Mouse (Mus musculus): ENCODE results near the gene Sergef. TPM values are rescaled to one million over a fixed set of nuclear protein-coding genes. Genes with fewer than 3 reads are reported as not detected.

Sergef gene
- polyA plus RNA-seq, 1 experiment from 2014 or later: 10.7 TPM

DNA sequence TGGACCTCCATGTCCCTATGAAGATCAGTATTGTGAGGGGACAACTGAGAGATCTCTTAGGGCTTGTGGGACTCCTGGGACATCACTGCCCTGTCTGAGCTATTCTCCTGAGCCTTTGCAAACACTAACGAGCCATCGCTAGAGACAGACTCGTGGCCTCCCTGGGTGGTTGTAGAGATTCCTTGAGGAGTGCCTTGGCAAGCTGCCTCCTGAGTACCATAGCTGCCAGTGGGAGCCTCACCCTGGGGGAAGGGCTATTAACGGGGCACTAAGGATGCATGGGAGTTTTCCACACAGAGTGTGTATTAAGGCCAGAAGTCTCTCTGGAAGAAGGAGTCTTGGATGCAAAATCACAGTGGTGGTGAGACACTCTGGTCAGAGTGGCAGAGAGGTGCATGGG is 214.6 kb downstream of the Sergef start:
- Histone ChIP-seq H3K9ac (ENCODE audit: low read length) (no peak overlapping the region), H3K4me2 (ENCODE audit: low read length) (no peak overlapping the region), H3K27ac (replicated peaks in 1 of 2; ENCODE audit: control insufficient read depth in 1 of 2, insufficient read depth in 1 of 2, low read depth in 2 of 2, low read length in 2 of 2) (no peak overlapping the region), H3K27me3 (ENCODE audit: control insufficient read depth, insufficient read depth, low read length) (0 out of 2 replicates have a peak, but pooled peaks cover 4% of the 10 kb centered on the region), H3K36me3 (ENCODE audit: control insufficient read depth, insufficient read depth, low read length) (no peaks in the 10 kb centered on the region), H3K9me3 (ENCODE audit: control insufficient read depth, low read length) (no peaks in the 10 kb centered on the region), H3K4me1 (ENCODE audit: control insufficient read depth in 2 of 2, insufficient read depth in 2 of 2, low read length in 2 of 2) (no peaks in the 10 kb centered on the region), H3K4me3 (ENCODE audit: control insufficient read depth in 1 of 2, insufficient read depth in 1 of 2, low read depth in 1 of 2, low read length in 2 of 2) (no peak overlapping the region)
- no peak for ATAC-seq (ENCODE audit: insufficient number of reproducible peaks, insufficient read depth, low FRiP score, low read depth)
- 66% methylated on average over 4 of the region's 4 CpGs for WGBS

DNA sequence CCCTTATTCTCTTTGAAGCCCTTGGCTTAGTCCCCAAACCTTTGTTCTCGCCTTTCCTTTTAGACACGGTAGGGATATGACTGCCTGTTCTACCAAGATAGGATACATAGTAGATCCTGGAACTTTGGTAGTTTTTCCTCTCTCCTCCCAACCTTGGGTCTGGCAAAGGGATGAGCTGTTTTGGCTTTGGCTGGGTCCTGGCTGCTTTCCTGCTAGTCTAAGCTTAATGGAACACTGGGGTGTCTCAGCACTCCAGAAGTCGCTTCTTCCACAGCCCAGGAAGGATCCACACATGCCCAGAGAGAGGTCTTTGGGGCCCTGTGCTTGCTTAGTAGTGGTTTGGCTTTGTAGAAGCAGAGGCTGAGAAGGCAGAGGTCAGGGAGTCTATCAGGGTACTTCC is 215.7 kb downstream of the Sergef start:
- Histone ChIP-seq H3K4me2 (ENCODE audit: low read length) (no peak overlapping the region), H3K4me3 (ENCODE audit: control insufficient read depth in 1 of 2, insufficient read depth in 1 of 2, low read depth in 1 of 2, low read length in 2 of 2) (no peak overlapping the region), H3K4me1 (ENCODE audit: control insufficient read depth in 2 of 2, insufficient read depth in 2 of 2, low read length in 2 of 2) (no peaks in the 10 kb centered on the region), H3K27me3 (ENCODE audit: control insufficient read depth, insufficient read depth, low read length) (0 out of 2 replicates have a peak, but pooled peaks cover 4% of the 10 kb centered on the region), H3K9me3 (ENCODE audit: control insufficient read depth, low read length) (no peaks in the 10 kb centered on the region), H3K27ac (replicated peaks in 1 of 2; ENCODE audit: control insufficient read depth in 1 of 2, insufficient read depth in 1 of 2, low read depth in 2 of 2, low read length in 2 of 2) (no peak overlapping the region), H3K36me3 (ENCODE audit: control insufficient read depth, insufficient read depth, low read length) (no peaks in the 10 kb centered on the region), H3K9ac (ENCODE audit: low read length) (no peak overlapping the region)
- no peak for ATAC-seq (ENCODE audit: insufficient number of reproducible peaks, insufficient read depth, low FRiP score, low read depth)
- WGBS: 46% methylated on average over 3 of the region's 3 CpGs

DNA sequence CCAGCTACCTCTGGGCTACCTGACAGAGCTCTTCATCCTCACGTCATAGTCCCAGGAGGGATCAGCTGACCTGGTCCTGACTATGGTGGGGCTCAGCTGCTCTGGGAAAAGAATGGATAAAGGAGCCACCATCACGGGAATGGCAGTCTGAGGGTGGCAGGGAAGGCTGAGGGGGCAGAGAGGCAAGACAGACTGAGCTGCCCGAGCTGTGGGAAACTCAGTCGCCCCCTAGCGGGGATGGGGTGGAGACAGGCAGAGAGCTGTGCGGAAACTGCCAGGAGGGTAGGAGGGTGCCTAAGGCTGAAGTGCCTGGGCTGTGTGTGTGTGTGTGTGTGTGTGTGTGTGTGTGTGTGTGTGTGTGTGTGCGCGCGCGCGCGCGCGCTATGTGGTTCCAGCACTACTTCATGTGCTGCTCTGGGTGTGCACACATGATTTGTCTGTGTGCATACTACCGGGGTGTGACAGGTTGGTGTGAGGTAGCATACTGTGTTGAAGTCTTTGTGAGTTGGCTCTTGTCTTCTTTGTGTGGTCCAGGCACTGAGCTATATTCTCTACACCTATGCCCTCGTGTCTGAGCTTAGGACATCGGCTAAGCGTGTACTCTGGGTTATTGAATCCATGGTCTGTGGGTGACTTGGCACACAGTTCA is 216.7 kb downstream of the Sergef start:
- ATAC-seq (ENCODE audit: insufficient number of reproducible peaks, insufficient read depth, low FRiP score, low read depth): no peak
- 0 out of 2 replicates have a peak, but pooled peaks cover 4% of the 10 kb centered on the region for H3K27me3 ChIP-seq (ENCODE audit: control insufficient read depth, insufficient read depth, low read length)
- WGBS: 54% methylated on average over 18 of the region's 18 CpGs
- H3K36me3 ChIP-seq (ENCODE audit: control insufficient read depth, insufficient read depth, low read length): no peaks in the 10 kb centered on the region
- no peak overlapping the region for H3K9ac ChIP-seq (ENCODE audit: low read length)
- no peak overlapping the region for H3K27ac ChIP-seq (replicated peaks in 1 of 2; ENCODE audit: control insufficient read depth in 1 of 2, insufficient read depth in 1 of 2, low read depth in 2 of 2, low read length in 2 of 2)
- H3K4me3 ChIP-seq (ENCODE audit: control insufficient read depth in 1 of 2, insufficient read depth in 1 of 2, low read depth in 1 of 2, low read length in 2 of 2): no peak overlapping the region
- no peaks in the 10 kb centered on the region for H3K9me3 ChIP-seq (ENCODE audit: control insufficient read depth, low read length)
- no peaks in the 10 kb centered on the region for H3K4me1 ChIP-seq (ENCODE audit: control insufficient read depth in 2 of 2, insufficient read depth in 2 of 2, low read length in 2 of 2)
- H3K4me2 ChIP-seq (ENCODE audit: low read length): no peak overlapping the region

DNA sequence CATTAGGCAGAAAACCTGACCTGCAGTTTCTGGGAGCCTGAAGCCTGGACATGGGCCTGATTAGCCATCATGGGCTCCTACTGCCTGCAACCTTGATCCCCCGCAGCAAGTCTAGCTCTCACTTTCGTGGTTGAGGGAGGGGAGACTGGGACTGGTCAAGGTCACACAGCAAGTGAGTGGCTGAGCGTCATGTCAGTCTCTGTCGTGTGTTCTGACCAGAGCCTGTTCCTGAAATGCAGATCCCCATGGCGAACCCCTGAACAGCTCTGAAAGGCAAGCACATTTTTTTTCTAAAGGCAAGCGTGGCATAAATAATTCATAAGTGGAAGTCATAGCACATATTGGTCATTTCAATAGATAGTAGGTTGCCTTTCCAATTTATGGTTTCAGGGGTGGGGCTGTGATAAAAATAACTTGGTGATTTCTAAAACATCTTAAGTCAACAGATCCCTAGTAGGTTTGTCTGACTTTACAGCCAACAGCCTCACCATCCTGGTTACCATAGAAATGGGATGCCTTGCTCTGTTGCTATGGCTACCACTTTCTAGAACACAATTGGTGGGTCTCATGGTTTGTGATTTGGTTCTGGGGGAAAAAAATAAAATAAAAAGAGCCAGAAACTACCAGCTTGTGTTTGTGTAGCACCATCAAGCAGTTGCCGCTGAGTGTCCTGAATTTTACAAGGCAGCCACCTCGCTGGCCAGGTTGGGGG is 217.4 kb downstream of the Sergef start:
- no peak overlapping the region for H3K9ac ChIP-seq (ENCODE audit: low read length)
- no peaks in the 10 kb centered on the region for H3K4me1 ChIP-seq (ENCODE audit: control insufficient read depth in 2 of 2, insufficient read depth in 2 of 2, low read length in 2 of 2)
- H3K4me2 ChIP-seq (ENCODE audit: low read length): no peak overlapping the region
- no peaks in the 10 kb centered on the region for H3K36me3 ChIP-seq (ENCODE audit: control insufficient read depth, insufficient read depth, low read length)
- H3K9me3 ChIP-seq (ENCODE audit: control insufficient read depth, low read length): no peaks in the 10 kb centered on the region
- H3K4me3 ChIP-seq (ENCODE audit: control insufficient read depth in 1 of 2, insufficient read depth in 1 of 2, low read depth in 1 of 2, low read length in 2 of 2): no peak overlapping the region
- no peak for ATAC-seq (ENCODE audit: insufficient number of reproducible peaks, insufficient read depth, low FRiP score, low read depth)
- H3K27me3 ChIP-seq (ENCODE audit: control insufficient read depth, insufficient read depth, low read length): 0 out of 2 replicates have a peak, but pooled peaks cover 4% of the 10 kb centered on the region
- H3K27ac ChIP-seq (replicated peaks in 1 of 2; ENCODE audit: control insufficient read depth in 1 of 2, insufficient read depth in 1 of 2, low read depth in 2 of 2, low read length in 2 of 2): no peak overlapping the region
- WGBS: 70% methylated on average over 8 of the region's 8 CpGs

DNA sequence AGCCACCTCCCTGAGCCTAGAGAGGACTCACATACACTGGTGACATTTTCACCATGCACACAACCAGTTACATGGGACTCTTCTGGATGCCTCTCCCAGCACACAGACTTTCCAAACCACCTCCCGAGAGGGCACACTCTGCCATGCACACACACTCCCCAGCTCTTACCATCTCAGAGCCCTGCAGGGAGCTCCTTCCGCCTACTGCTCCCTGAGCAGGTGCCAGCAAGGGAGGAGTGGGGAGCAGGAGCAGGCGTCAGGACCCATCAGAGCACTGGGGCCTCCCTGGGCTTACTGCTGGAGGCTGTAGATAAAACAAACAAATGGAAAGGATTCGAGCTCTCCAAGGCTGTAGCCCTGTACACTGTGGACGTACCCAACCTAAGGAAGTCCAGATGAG is 218.1 kb downstream of the Sergef start:
- H3K4me2 ChIP-seq (ENCODE audit: low read length): no peak overlapping the region
- H3K4me1 ChIP-seq (ENCODE audit: control insufficient read depth in 2 of 2, insufficient read depth in 2 of 2, low read length in 2 of 2): no peaks in the 10 kb centered on the region
- no peak for ATAC-seq (ENCODE audit: insufficient number of reproducible peaks, insufficient read depth, low FRiP score, low read depth)
- 46% methylated on average over 5 of the region's 5 CpGs for WGBS
- H3K4me3 ChIP-seq (ENCODE audit: control insufficient read depth in 1 of 2, insufficient read depth in 1 of 2, low read depth in 1 of 2, low read length in 2 of 2): no peak overlapping the region
- H3K9ac ChIP-seq (ENCODE audit: low read length): no peak overlapping the region
- H3K27ac ChIP-seq (replicated peaks in 1 of 2; ENCODE audit: control insufficient read depth in 1 of 2, insufficient read depth in 1 of 2, low read depth in 2 of 2, low read length in 2 of 2): no peak overlapping the region
- no peaks in the 10 kb centered on the region for H3K36me3 ChIP-seq (ENCODE audit: control insufficient read depth, insufficient read depth, low read length)
- 0 out of 2 replicates have a peak, but pooled peaks cover 4% of the 10 kb centered on the region for H3K27me3 ChIP-seq (ENCODE audit: control insufficient read depth, insufficient read depth, low read length)
- H3K9me3 ChIP-seq (ENCODE audit: control insufficient read depth, low read length): no peaks in the 10 kb centered on the region

DNA sequence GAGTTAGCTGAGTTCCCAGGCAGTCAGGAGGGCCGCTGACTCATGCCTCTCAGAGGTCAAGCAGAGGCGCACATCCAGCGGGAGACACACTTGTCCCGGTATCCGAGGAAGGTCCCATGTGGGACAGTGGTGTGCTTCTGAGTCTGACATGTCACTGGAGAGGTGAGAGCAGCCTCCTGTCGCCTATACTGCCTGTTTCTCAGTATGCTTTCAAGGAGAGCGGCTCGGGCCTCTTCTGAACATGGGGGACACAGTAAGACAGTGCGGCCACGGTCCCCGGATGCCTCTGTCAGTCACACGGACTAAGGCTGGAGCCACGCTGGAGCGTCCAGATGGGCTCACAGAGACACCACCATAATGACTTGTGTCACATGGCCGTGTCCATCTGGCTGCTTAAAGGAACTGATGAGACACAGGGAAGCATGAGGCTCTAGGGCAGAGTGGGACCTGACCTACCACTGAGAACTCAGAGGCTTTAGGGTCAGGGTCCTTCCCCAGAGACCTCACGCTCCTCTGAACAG is 221.4 kb downstream of the Sergef start:
- H3K27ac ChIP-seq (replicated peaks in 1 of 2; ENCODE audit: control insufficient read depth in 1 of 2, insufficient read depth in 1 of 2, low read depth in 2 of 2, low read length in 2 of 2): no peak overlapping the region
- H3K4me1 ChIP-seq (ENCODE audit: control insufficient read depth in 2 of 2, insufficient read depth in 2 of 2, low read length in 2 of 2): no peaks in the 10 kb centered on the region
- H3K4me3 ChIP-seq (ENCODE audit: control insufficient read depth in 1 of 2, insufficient read depth in 1 of 2, low read depth in 1 of 2, low read length in 2 of 2): no peak overlapping the region
- 55% methylated on average over 16 of the region's 16 CpGs for WGBS
- H3K27me3 ChIP-seq (ENCODE audit: control insufficient read depth, insufficient read depth, low read length): 0 out of 2 replicates have a peak, but pooled peaks cover 8% of the 10 kb centered on the region
- no peak for ATAC-seq (ENCODE audit: insufficient number of reproducible peaks, insufficient read depth, low FRiP score, low read depth)
- H3K36me3 ChIP-seq (ENCODE audit: control insufficient read depth, insufficient read depth, low read length): no peaks in the 10 kb centered on the region
- H3K9me3 ChIP-seq (ENCODE audit: control insufficient read depth, low read length): no peaks in the 10 kb centered on the region
- no peak overlapping the region for H3K9ac ChIP-seq (ENCODE audit: low read length)
- no peak overlapping the region for H3K4me2 ChIP-seq (ENCODE audit: low read length)

DNA sequence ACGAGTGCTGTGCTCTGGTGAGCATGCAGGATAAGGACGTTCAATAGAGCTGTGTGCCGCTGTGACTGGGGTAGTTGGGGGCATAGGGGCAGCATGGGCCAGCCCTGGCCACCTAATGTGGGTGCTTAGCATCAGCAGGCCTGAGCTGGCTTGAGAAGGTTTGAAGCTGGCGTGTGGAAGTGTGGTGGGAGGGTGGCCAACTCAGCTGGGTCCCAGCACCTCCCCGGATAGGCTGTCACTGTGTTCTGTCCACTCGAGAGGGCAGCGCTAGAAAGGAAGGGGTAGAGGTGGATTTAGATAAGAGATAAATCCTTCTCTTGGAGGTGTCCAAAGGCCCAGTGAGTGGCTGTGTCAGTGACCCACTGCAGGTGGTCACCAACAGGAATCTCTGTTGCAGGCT is 222.1 kb downstream of the Sergef start:
- Histone ChIP-seq H3K27me3 (ENCODE audit: control insufficient read depth, insufficient read depth, low read length) (0 out of 2 replicates have a peak, but pooled peaks cover 8% of the 10 kb centered on the region), H3K9ac (ENCODE audit: low read length) (no peak overlapping the region), H3K4me3 (ENCODE audit: control insufficient read depth in 1 of 2, insufficient read depth in 1 of 2, low read depth in 1 of 2, low read length in 2 of 2) (no peak overlapping the region), H3K36me3 (ENCODE audit: control insufficient read depth, insufficient read depth, low read length) (no peaks in the 10 kb centered on the region), H3K9me3 (ENCODE audit: control insufficient read depth, low read length) (no peaks in the 10 kb centered on the region), H3K4me2 (ENCODE audit: low read length) (no peak overlapping the region), H3K27ac (replicated peaks in 1 of 2; ENCODE audit: control insufficient read depth in 1 of 2, insufficient read depth in 1 of 2, low read depth in 2 of 2, low read length in 2 of 2) (no peak overlapping the region), H3K4me1 (ENCODE audit: control insufficient read depth in 2 of 2, insufficient read depth in 2 of 2, low read length in 2 of 2) (no peaks in the 10 kb centered on the region)
- no peak for ATAC-seq (ENCODE audit: insufficient number of reproducible peaks, insufficient read depth, low FRiP score, low read depth)
- WGBS: 36% methylated on average over 7 of the region's 7 CpGs

Measured in heart, embryonic 14.5 days (tissue).